Mouse (Mus musculus) MEL (cell line): Measurements from ENCODE around the gene Ucn2. TPM values are rescaled to one million over a fixed set of nuclear protein-coding genes. Genes with fewer than 3 reads are reported as not detected.

Experiments
- DNase-seq: peaks from one replicate; pipeline ENCODE4 v3.0.0; 2011; ENCODE audit warnings: low read depth, low spot score
- H3K27ac ChIP-seq: 2 replicates; pipeline ENCODE4 v1.5.1; 2012; ENCODE audit warnings: low read depth, mild to moderate bottlenecking, control low read depth, low read length, moderate library complexity; ENCODE audit not compliant: control insufficient read depth
- H3K27me3 ChIP-seq, 2 experiments: fragments of 150-350 bp in 1 of 2; sonication (generic) in 1 of 2; 2 replicates each; pipeline ENCODE4 v1.6.1; 2012; ENCODE audit warnings: low read length in 2 of 2, mild to moderate bottlenecking in 2 of 2, improper control_type of control experiment in 1 of 2, moderate library complexity in 1 of 2; ENCODE audit not compliant: insufficient read depth in 2 of 2, control insufficient read depth in 1 of 2
- H3K36me3 ChIP-seq, 2 experiments: 2 replicates each; pipeline ENCODE4 v1.6.1; 2012 to 2014; ENCODE audit warnings: low read length in 2 of 2, improper control_type of control experiment in 1 of 2, inconsistent platforms in 1 of 2, mild to moderate bottlenecking in 1 of 2; ENCODE audit not compliant: insufficient read depth in 2 of 2, control insufficient read depth in 1 of 2
- H3K4me1 ChIP-seq, 2 experiments: fragments of 150-350 bp in 1 of 2; sonication (generic) in 1 of 2; 2 replicates each; pipeline ENCODE4 v1.6.1; 2012; ENCODE audit warnings: low read length in 2 of 2, improper control_type of control experiment in 1 of 2, mild to moderate bottlenecking in 1 of 2; ENCODE audit not compliant: insufficient read depth in 2 of 2, control insufficient read depth in 1 of 2
- H3K4me3 ChIP-seq, 2 experiments: fragments of 150-350 bp in 1 of 2; sonication (generic) in 1 of 2; 2 replicates each; pipeline ENCODE4 v1.5.1; 2012; ENCODE audit warnings: low read depth in 2 of 2, low read length in 2 of 2, mild to moderate bottlenecking in 2 of 2, moderate library complexity in 2 of 2, control low read depth in 1 of 2, improper control_type of control experiment in 1 of 2; ENCODE audit not compliant: control insufficient read depth in 1 of 2, insufficient read depth in 1 of 2
- H3K79me2 ChIP-seq: 2 replicates; pipeline ENCODE4 v1.6.1; 2012; ENCODE audit warnings: mild to moderate bottlenecking, low read length, moderate library complexity; ENCODE audit not compliant: control insufficient read depth, poor library complexity, insufficient read depth
- H3K9ac ChIP-seq: 2 replicates; pipeline ENCODE4 v1.6.1; 2012; ENCODE audit warnings: low read depth, mild to moderate bottlenecking, control low read depth, low read length, moderate library complexity; ENCODE audit not compliant: control insufficient read depth, poor library complexity, severe bottlenecking
- H3K9me3 ChIP-seq: fragments of 150-350 bp; sonication (generic); replicated peaks from 2 replicates; pipeline ENCODE4 v1.6.1; 2012; ENCODE audit warnings: mild to moderate bottlenecking, low read length, improper control_type of control experiment, moderate library complexity; ENCODE audit not compliant: insufficient read depth
- CTCF ChIP-seq, 3 experiments: IDR thresholded peaks in 2 of 3; conservative IDR thresholded peaks in 1 of 3; 2 replicates each; pipeline ENCODE4 v1.5.1; 2011 to 2012; ENCODE audit warnings: low read length in 3 of 3, low read depth in 2 of 3, mild to moderate bottlenecking in 2 of 3, improper control_type of control experiment in 1 of 3, inconsistent platforms in 1 of 3, mixed read lengths in 1 of 3, moderate library complexity in 1 of 3; ENCODE audit not compliant: control insufficient read depth in 1 of 3, insufficient read depth in 1 of 3, poor library complexity in 1 of 3, severe bottlenecking in 1 of 3
- ETS1 ChIP-seq: IDR thresholded peaks from 2 replicates; pipeline ENCODE4 v1.6.1; 2012; ENCODE audit warnings: low read depth, mild to moderate bottlenecking, inconsistent platforms, low read length, improper control_type of control experiment, moderate library complexity
- GABPA ChIP-seq: IDR thresholded peaks from 2 replicates; pipeline ENCODE4 v1.6.1; 2012; ENCODE audit warnings: low read depth, mild to moderate bottlenecking, inconsistent platforms, low read length, improper control_type of control experiment, moderate library complexity
- GATA1 ChIP-seq: IDR thresholded peaks from 2 replicates; pipeline ENCODE4 v1.6.1; 2011; ENCODE audit warnings: low read depth, low read length, improper control_type of control experiment
- MAX ChIP-seq: IDR thresholded peaks from 2 replicates; pipeline ENCODE4 v1.6.1; 2011; ENCODE audit warnings: low read length, improper control_type of control experiment
- MEF2A ChIP-seq: IDR thresholded peaks from 2 replicates; pipeline ENCODE4 v1.6.1; 2014; ENCODE audit warnings: low read depth, mild to moderate bottlenecking, inconsistent platforms, low read length, improper control_type of control experiment; ENCODE audit not compliant: poor library complexity, insufficient replicate concordance, severe bottlenecking; ENCODE audit errors: extremely low read depth
- MXI1 ChIP-seq: IDR thresholded peaks from 2 replicates; pipeline ENCODE4 v1.6.1; 2011; ENCODE audit warnings: mild to moderate bottlenecking, low read depth, low read length, improper control_type of control experiment
- MYC ChIP-seq: IDR thresholded peaks from 2 replicates; pipeline ENCODE4 v1.6.1; 2011; ENCODE audit warnings: low read depth, mild to moderate bottlenecking, low read length, improper control_type of control experiment, moderate library complexity
- NELFE ChIP-seq: IDR thresholded peaks from 2 replicates; pipeline ENCODE4 v1.6.1; 2011; ENCODE audit warnings: low read depth, low read length, improper control_type of control experiment
- POLR2AphosphoS2 ChIP-seq: IDR thresholded peaks from 2 replicates; pipeline ENCODE4 v1.6.1; 2011; ENCODE audit warnings: low read length, improper control_type of control experiment
- POLR2AphosphoS5 ChIP-seq: IDR thresholded peaks from 2 replicates; pipeline ENCODE4 v1.6.1; 2012; ENCODE audit warnings: low read depth, borderline replicate concordance, mild to moderate bottlenecking, inconsistent platforms, low read length, moderate library complexity, mixed read lengths
- RAD21 ChIP-seq: IDR thresholded peaks from 2 replicates; pipeline ENCODE4 v1.6.1; 2011; ENCODE audit warnings: mild to moderate bottlenecking, low read depth, low read length, improper control_type of control experiment
- TAL1 ChIP-seq: IDR thresholded peaks from 2 replicates; pipeline ENCODE4 v1.6.1; 2012; ENCODE audit warnings: mild to moderate bottlenecking, inconsistent platforms, low read length, moderate library complexity, mixed read lengths
- TBP ChIP-seq: IDR thresholded peaks from 2 replicates; pipeline ENCODE4 v1.8.0; 2011; ENCODE audit warnings: low read depth, low read length, improper control_type of control experiment
- TCF12 ChIP-seq: IDR thresholded peaks from 2 replicates; pipeline ENCODE4 v1.6.1; 2014; ENCODE audit warnings: low read depth, mild to moderate bottlenecking, inconsistent platforms, low read length, improper control_type of control experiment, moderate library complexity
- UBTF ChIP-seq: IDR thresholded peaks from 2 replicates; pipeline ENCODE4 v1.6.1; 2012; ENCODE audit warnings: low read depth, mild to moderate bottlenecking, inconsistent platforms, low read length, improper control_type of control experiment, moderate library complexity, borderline replicate concordance; ENCODE audit not compliant: insufficient read depth
- USF2 ChIP-seq, 2 experiments: IDR thresholded peaks; 2 replicates each; pipeline ENCODE4 v1.6.1; 2011 to 2012; ENCODE audit warnings: improper control_type of control experiment in 2 of 2, low read length in 2 of 2, borderline replicate concordance in 1 of 2, inconsistent platforms in 1 of 2, low read depth in 1 of 2, mild to moderate bottlenecking in 1 of 2; ENCODE audit not compliant: insufficient read depth in 1 of 2
- ZNF384 ChIP-seq: IDR thresholded peaks from 2 replicates; pipeline ENCODE4 v1.6.1; 2012; ENCODE audit warnings: low read depth, mild to moderate bottlenecking, inconsistent platforms, low read length, improper control_type of control experiment
- polyA plus RNA-seq, 2 experiments: library from polyadenylated mRNA; stranded (reverse) in 1 of 2; unstranded in 1 of 2; fragments of >175 nt in 1 of 2; fragments of >200 nt in 1 of 2; gene quantifications; 2 replicates each; pipeline versions ENCODE4 v1.2.1 to v1.2.4; 2012; ENCODE audit warnings: low replicate concordance in 2 of 2, low read depth in 1 of 2; ENCODE audit not compliant: insufficient read length in 2 of 2, insufficient read depth in 1 of 2, missing spikeins in 1 of 2
- total RNA-seq: library from RNA; depleted of rRNA; stranded (reverse); fragments of 300-350 nt; gene quantifications from 2 replicates; pipeline ENCODE4 v1.2.3, GENCODE M21; 2012

The Ucn2 gene
- total and polyA plus RNA-seq, 3 experiments = 0.12 to 0.19 TPM; not detected in 1

- no peaks in the 10 kb centered on the region for H3K27me3 ChIP-seq
- DNase-seq = no peak
- TF ChIP-seq GATA1 (no peak), UBTF (no peak), POLR2AphosphoS2 (no peak)
- H3K9me3 ChIP-seq = no peaks in the 10 kb centered on the region
- H3K79me2 ChIP-seq = no peaks in the 10 kb centered on the region
- no peak overlapping the region for H3K27ac ChIP-seq
- peaks cover 5 to 11% of the 10 kb centered on the region in 2 experiments for H3K4me1 ChIP-seq
- H3K4me3 ChIP-seq = no peak overlapping the region
- peaks cover 0 to 7% of the 10 kb centered on the region in 2 experiments; a peak in 2 of 4 replicates for H3K36me3 ChIP-seq
- no peak overlapping the region for H3K9ac ChIP-seq
These were observed 44.5 kb downstream of the Ucn2 start for GRCm38 (mm10) chr9:109030312-109030711.

- H3K4me1 ChIP-seq = peaks cover 5 to 11% of the 10 kb centered on the region in 2 experiments
- TF ChIP-seq USF2 (IDR thresholded peaks at IDR 0.05; ENCODE audit: borderline replicate concordance in 1 of 2, insufficient read depth in 1 of 2, low read depth in 1 of 2, low read length in 2 of 2) = no peak
- TF ChIP-seq ZNF384 = no peak
- TF ChIP-seq MEF2A = no peak
- TF ChIP-seq POLR2AphosphoS5 = no peak
- TF ChIP-seq TBP = no peak
- no peak for TF ChIP-seq TCF12
- TF ChIP-seq ETS1 = no peak
- TF ChIP-seq TAL1 = no peak
- no peak for TF ChIP-seq GABPA
- TF ChIP-seq MAX = no peak
- no peak for TF ChIP-seq MXI1
- no peak for TF ChIP-seq RAD21
- TF ChIP-seq POLR2AphosphoS2 = no peak
- TF ChIP-seq NELFE = no peak
- TF ChIP-seq MYC = no peak
- no peak for TF ChIP-seq UBTF
- no peak for TF ChIP-seq CTCF (IDR thresholded peaks at IDR 0.05 in 2 of 3, conservative IDR thresholded peaks at IDR 0.05 in 1 of 3; ENCODE audit: control insufficient read depth in 1 of 3, insufficient read depth in 1 of 3, low read depth in 2 of 3, low read length in 3 of 3, poor library complexity in 1 of 3, severe bottlenecking in 1 of 3)
- peaks cover 0 to 7% of the 10 kb centered on the region in 2 experiments; a peak in 2 of 4 replicates for H3K36me3 ChIP-seq
- H3K9me3 ChIP-seq = no peaks in the 10 kb centered on the region
- H3K4me3 ChIP-seq = no peak overlapping the region
- no peaks in the 10 kb centered on the region for H3K79me2 ChIP-seq
- no peaks in the 10 kb centered on the region for H3K27me3 ChIP-seq
- no peak overlapping the region for H3K27ac ChIP-seq
- H3K9ac ChIP-seq = no peak overlapping the region
- no peak for DNase-seq
These were observed 45.2 kb downstream of the Ucn2 start for GRCm38 (mm10) chr9:109031001-109031400.
